Mouse (Mus musculus): ENCODE measurements around the gene Rprd1b. TPM values are rescaled to one million over a fixed set of nuclear protein-coding genes. Genes with fewer than 3 reads are reported as not detected.
A peak's percentile ranks its signal among the peaks of the same experiment; 100 is the strongest.

Gene Rprd1b
- polyA plus RNA-seq, 1 experiment from 2014 or later, result 8.4 TPM

GRCm38 (mm10) chr2:158057030-158057429, 28.7 kb downstream of the Rprd1b start:
- Histone ChIP-seq H3K27ac (no peak overlapping the region), H3K79me2 (ENCODE audit: inconsistent target) (no peaks in the 10 kb centered on the region), H3K4me3 (ENCODE audit: inconsistent target) (no peak overlapping the region), H3K36me3 (ENCODE audit: inconsistent target) (peaks cover 55% of the 10 kb centered on the region)
- WGBS (ENCODE audit: missing documents), result 97% methylated on average over 3 of the region's 3 CpGs

DNA sequence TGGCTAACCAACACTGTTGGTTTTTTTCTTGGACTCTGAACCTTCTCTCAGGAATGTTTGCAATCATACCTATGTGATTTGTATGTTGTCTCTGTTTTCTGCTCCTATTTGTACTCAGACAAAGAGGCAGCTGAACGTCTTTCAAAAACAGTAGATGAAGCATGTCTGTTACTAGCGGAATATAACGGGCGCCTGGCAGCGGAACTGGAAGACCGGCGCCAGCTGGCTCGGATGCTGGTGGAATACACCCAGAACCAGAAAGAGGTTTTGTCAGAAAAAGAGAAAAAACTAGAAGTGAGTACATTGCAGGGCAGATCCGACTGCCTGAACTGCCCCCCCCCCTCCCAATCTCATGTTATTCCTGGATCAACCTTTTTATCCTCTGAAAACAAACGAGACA, 30.2 kb downstream of the Rprd1b start:
- H3K4me3 ChIP-seq (ENCODE audit: inconsistent target), result no peak overlapping the region
- H3K27ac ChIP-seq, result no peak overlapping the region
- H3K79me2 ChIP-seq (ENCODE audit: inconsistent target), result no peaks in the 10 kb centered on the region
- 94% methylated on average over 10 of the region's 10 CpGs for WGBS (ENCODE audit: missing documents)
- H3K36me3 ChIP-seq (ENCODE audit: inconsistent target), result peaks cover 49% of the 10 kb centered on the region

DNA sequence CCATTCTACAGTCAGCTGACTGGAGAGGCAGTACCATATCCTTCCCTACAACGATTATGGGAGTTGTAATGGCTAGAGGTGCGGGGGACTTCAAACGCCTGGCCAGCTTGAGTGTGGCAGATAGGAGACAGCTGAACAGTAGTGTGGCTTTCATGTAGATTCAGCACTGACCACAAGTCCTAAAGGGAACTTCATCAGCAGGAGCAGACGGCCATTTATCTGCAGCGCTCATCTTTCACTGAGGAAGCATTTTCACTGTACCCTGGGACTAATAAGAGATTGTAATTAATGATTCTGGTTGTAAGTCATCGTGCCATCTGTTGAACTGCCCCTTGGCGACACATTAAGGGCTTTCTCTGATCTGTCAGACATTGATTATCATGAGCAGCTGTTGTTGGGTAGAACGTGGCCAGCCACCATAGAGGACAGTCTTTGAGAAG, 31.4 kb downstream of the Rprd1b start:
- peaks cover 49% of the 10 kb centered on the region for H3K36me3 ChIP-seq (ENCODE audit: inconsistent target)

DNA sequence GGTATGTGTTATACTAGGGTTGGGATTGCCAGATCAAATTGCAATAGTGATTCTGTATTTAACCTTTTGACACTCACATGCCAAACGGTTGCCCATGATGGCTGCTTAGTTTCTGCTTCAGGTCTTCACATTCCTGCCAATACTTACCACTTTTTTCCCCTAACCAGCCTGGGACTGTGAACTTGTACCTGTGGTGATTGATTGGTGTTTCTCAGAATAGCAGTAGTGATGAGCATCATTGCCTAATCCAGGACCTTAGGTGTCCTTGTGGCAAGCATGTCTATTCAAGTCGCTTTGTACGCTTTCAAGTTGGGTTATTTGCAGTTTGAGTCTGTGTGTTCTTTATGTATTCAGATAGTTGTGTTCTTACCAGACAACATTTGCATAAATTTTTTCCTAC, 34.7 kb downstream of the Rprd1b start:
- 100% methylated on average over 3 of the region's 3 CpGs for WGBS (ENCODE audit: missing documents)
- peaks cover 27% of the 10 kb centered on the region for H3K36me3 ChIP-seq (ENCODE audit: inconsistent target)
- no peaks in the 10 kb centered on the region for H3K79me2 ChIP-seq (ENCODE audit: inconsistent target)
- no peak overlapping the region for H3K4me3 ChIP-seq (ENCODE audit: inconsistent target)
- no peak overlapping the region for H3K27ac ChIP-seq

More for the DNA sequence above, 31.4 kb downstream of the Rprd1b start:
- H3K79me2 ChIP-seq (ENCODE audit: inconsistent target), result no peaks in the 10 kb centered on the region
- H3K4me3 ChIP-seq (ENCODE audit: inconsistent target), result no peak overlapping the region
- 80% methylated on average over 8 of the region's 8 CpGs for WGBS (ENCODE audit: missing documents)
- no peak overlapping the region for H3K27ac ChIP-seq

- peaks cover 11% of the 10 kb centered on the region for H3K36me3 ChIP-seq (ENCODE audit: inconsistent target)
- 65% methylated on average over 3 of the region's 3 CpGs for WGBS (ENCODE audit: missing documents)
- H3K79me2 ChIP-seq (ENCODE audit: inconsistent target), result no peaks in the 10 kb centered on the region
- H3K4me3 ChIP-seq (ENCODE audit: inconsistent target), result no peak overlapping the region
- H3K27ac ChIP-seq, result no peak overlapping the region
These were observed 36.3 kb downstream of the Rprd1b start for GRCm38 (mm10) chr2:158064571-158065048.

- Histone ChIP-seq H3K4me3 (ENCODE audit: inconsistent target) (no peak overlapping the region), H3K36me3 (ENCODE audit: inconsistent target) (peaks cover 11% of the 10 kb centered on the region), H3K27ac (no peak overlapping the region), H3K79me2 (ENCODE audit: inconsistent target) (no peaks in the 10 kb centered on the region)
- WGBS (ENCODE audit: missing documents), result 94% methylated on average over 5 of the region's 5 CpGs
These were observed 36.8 kb downstream of the Rprd1b start for GRCm38 (mm10) chr2:158065064-158065463.

GRCm38 (mm10) chr2:158066456-158066855, 38.2 kb downstream of the Rprd1b start:
- H3K36me3 ChIP-seq (ENCODE audit: inconsistent target), result peaks cover 17% of the 10 kb centered on the region; the same call in 1 of the 2 replicates

DNA sequence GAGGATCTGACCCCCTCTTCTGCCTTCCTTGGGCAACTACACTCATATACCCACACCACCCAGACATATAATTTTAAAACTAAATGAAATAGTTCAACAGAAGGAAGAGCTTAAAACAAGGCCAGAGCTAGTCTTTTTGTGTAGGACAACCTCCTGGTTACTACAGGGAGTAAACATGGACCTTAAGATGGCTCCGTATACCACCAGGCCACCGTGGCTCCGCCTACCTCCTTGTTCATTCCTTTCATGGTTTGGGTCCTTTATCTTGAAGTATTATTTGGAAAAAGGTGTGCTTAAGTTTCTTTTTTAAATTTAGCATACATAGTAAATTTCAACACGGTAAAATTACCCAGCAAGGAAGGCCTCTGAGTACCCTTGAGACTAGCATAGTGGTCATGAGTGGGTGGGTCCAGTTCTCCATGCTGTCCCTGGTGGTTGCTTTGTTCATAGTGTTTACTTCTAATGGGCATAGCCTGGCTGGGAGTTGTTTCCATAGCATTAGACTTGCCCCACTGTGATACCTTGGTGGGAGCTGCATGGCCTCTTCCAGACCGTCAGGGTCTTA, 39.0 kb downstream of the Rprd1b start:
- H3K36me3 ChIP-seq (ENCODE audit: inconsistent target), result peaks cover 21% of the 10 kb centered on the region; the same call in 1 of the 2 replicates
- no peak overlapping the region for H3K4me3 ChIP-seq (ENCODE audit: inconsistent target)
- 95% methylated on average over 5 of the region's 5 CpGs for WGBS (ENCODE audit: missing documents)
- no peak overlapping the region for H3K27ac ChIP-seq
- no peaks in the 10 kb centered on the region for H3K79me2 ChIP-seq (ENCODE audit: inconsistent target)

More at GRCm38 (mm10) chr2:158066456-158066855, 38.2 kb downstream of the Rprd1b start:
- H3K79me2 ChIP-seq (ENCODE audit: inconsistent target), result no peaks in the 10 kb centered on the region
- H3K4me3 ChIP-seq (ENCODE audit: inconsistent target), result no peak overlapping the region
- no peak overlapping the region for H3K27ac ChIP-seq

DNA sequence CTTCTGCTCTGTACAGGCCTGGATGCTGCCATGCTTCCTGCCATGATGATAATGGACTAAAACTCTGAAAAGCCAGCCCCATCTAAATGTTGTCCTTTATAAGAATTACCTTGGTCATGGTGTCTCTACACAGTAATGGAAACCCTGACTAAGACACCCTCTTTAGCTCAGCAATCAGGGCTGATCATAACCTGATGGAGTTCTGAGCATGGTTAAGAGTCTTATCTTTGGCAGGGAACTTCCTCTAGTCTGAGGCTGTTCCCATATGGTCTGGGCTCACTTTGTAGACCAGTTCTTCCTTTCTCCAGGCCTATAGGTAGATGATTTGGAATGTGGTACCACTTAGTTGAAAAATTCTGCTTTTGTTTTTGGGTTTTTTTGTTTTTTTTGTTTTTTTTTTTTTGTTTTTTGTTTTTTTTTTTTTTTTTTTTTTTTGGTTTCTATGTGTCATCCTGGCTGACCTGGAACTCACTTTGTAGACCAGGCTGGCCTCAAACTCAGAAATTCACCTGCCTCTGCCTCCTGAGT, 40.2 kb downstream of the Rprd1b start:
- peaks cover 21% of the 10 kb centered on the region; the same call in 1 of the 2 replicates for H3K36me3 ChIP-seq (ENCODE audit: inconsistent target)
- no peak overlapping the region for H3K27ac ChIP-seq
- no peak overlapping the region for H3K4me3 ChIP-seq (ENCODE audit: inconsistent target)
- no peaks in the 10 kb centered on the region for H3K79me2 ChIP-seq (ENCODE audit: inconsistent target)

DNA sequence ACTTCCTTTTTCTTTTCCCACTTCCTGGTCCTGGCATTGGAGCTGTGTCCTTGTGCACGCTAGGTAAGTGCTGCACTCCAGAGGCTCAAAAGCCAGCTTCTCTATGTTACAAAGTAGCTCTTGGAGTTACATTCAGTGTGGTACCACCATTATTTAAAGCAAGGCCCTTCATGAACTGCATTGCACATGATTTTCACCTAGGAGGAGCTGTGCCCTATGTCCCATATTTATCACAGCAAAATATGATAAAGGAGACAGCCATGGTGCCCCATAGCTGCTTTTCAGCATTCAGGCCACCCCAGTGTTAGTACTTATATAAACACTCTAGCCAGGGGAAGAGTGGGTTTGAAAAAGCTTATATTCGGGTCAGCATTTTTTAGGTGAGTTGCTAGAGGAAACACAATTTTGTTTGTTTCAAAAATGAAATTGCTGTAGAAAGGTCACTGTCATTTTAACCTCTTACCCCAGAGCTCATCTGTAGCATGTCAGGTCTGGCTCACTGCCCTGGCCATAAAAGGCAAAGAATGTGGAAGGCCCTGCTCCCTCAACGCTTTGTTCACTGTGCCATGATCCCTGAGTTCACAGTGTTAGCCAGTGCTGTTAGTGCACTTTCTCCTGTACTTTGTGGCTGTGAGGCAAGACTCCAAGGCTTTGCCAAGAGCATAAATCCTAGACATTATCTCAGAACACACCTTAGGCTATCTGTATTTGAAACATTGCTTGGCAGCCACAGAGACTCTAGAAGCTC, 42.8 kb downstream of the Rprd1b start:
- Histone ChIP-seq H3K36me3 (ENCODE audit: inconsistent target) (peaks cover 41% of the 10 kb centered on the region; the same call in 1 of the 2 replicates), H3K27ac (no peak overlapping the region)
- 89% methylated on average over 3 of the region's 3 CpGs for WGBS (ENCODE audit: missing documents)

DNA sequence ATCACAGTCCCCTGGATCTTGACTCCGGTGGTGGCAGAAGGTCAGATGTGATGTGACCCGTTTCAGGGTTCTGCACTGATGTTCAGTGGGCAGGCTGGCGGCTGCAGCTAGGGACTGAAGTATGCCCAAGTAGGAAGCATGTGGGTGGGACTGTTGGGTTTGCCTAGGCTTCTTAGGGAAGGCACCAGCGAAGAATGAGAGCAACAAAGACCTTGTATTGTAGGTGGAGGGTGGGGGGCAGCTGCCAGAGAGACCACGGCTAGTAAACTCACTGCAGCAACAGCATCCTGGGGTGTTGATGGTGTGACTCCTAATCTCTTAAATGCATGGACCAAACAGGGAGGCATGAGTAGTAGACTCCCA, 43.3 kb downstream of the Rprd1b start:
- H3K27ac ChIP-seq, result no peak overlapping the region
- no peaks in the 10 kb centered on the region for H3K79me2 ChIP-seq (ENCODE audit: inconsistent target)
- H3K36me3 ChIP-seq (ENCODE audit: inconsistent target), result peaks cover 41% of the 10 kb centered on the region; the same call in 1 of the 2 replicates
- 95% methylated on average over 5 of the region's 5 CpGs for WGBS (ENCODE audit: missing documents)
- no peak overlapping the region for H3K4me3 ChIP-seq (ENCODE audit: inconsistent target)

More for the DNA sequence above, 42.8 kb downstream of the Rprd1b start:
- H3K4me3 ChIP-seq (ENCODE audit: inconsistent target), result no peak overlapping the region
- no peaks in the 10 kb centered on the region for H3K79me2 ChIP-seq (ENCODE audit: inconsistent target)

- H3K36me3 ChIP-seq (ENCODE audit: inconsistent target), result peaks cover 39% of the 10 kb centered on the region; the same call in 1 of the 2 replicates
- H3K27ac ChIP-seq, result no peak overlapping the region
- no peak overlapping the region for H3K4me3 ChIP-seq (ENCODE audit: inconsistent target)
- no peaks in the 10 kb centered on the region for H3K79me2 ChIP-seq (ENCODE audit: inconsistent target)
- 97% methylated on average over 5 of the region's 5 CpGs for WGBS (ENCODE audit: missing documents)
These were observed 46.5 kb downstream of the Rprd1b start for GRCm38 (mm10) chr2:158074835-158075234.

DNA sequence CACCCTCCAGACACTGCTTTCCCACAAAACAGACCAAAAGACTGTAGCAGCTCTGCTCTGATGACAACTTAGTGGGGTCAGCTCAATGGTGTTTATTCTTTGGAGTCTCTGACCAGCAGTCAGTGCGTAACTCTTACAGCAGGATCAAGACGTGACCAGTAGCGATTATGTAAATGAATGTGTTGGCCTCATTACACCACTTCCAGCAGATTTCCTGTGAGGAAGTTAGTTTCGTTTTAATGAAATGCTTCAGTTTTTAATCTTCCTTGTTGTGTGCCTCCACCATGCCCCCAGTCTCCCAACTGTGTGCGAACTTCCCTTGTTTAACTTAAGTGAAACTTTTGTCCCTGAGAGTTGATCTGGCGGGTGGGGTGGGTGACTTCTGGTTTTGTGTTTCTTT, 48.4 kb downstream of the Rprd1b start:
- 21% methylated on average over 6 of the region's 6 CpGs for WGBS (ENCODE audit: missing documents)
- Histone ChIP-seq H3K79me2 (ENCODE audit: inconsistent target) (no peaks in the 10 kb centered on the region), H3K4me3 (ENCODE audit: inconsistent target) (no peak overlapping the region), H3K27ac (peak overlapping the region; percentile 19), H3K36me3 (ENCODE audit: inconsistent target) (peaks cover 24% of the 10 kb centered on the region; the same call in 1 of the 2 replicates)

DNA sequence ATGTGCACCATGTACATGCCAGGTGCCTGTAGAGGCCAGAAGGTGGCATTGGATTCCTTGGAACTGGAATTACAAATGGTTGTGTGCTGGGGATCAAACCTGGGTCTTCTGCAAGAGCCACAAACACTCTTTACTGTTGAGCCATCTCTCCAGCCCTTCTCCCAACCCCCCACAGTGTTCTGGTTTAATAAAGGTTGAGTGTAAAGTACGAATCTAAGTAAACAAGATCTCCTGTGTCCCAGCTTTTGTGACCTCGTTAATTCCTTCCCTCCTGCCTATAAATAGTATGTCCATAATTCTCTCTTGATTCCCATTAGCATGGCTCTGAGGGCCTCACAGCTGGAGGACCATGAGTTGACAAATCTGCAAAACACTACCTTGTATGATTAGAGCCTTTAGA, 49.7 kb downstream of the Rprd1b start:
- WGBS (ENCODE audit: missing documents), result 95% methylated on average over 2 of the region's 2 CpGs
- H3K4me3 ChIP-seq (ENCODE audit: inconsistent target), result no peak overlapping the region
- 0 out of 2 replicates have a peak, but pooled peaks cover 20% of the 10 kb centered on the region for H3K36me3 ChIP-seq (ENCODE audit: inconsistent target)
- no peak overlapping the region for H3K27ac ChIP-seq
- H3K79me2 ChIP-seq (ENCODE audit: inconsistent target), result no peaks in the 10 kb centered on the region

DNA sequence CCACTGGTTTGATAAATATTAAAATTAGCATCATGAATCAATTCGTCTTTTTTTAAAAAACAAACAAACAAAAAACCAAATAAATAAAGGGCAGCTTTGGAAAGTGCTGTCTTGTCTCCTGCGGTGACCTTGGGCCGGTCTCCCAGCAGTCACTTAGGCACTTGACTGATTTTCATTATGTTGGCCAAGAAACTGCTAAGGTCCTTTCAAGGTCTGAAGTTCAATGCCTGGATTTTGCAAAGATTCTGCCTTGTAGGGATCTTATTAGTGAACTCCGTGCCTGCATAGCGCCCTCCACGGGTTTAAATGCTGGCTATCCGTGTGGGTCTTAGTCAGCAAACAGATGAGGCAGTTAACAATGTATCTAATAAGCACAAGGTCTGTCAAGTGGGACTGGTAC, 50.7 kb downstream of the Rprd1b start:
- H3K4me3 ChIP-seq (ENCODE audit: inconsistent target), result no peak overlapping the region
- H3K27ac ChIP-seq, result no peak overlapping the region
- H3K79me2 ChIP-seq (ENCODE audit: inconsistent target), result no peaks in the 10 kb centered on the region
- 0 out of 2 replicates have a peak, but pooled peaks cover 17% of the 10 kb centered on the region for H3K36me3 ChIP-seq (ENCODE audit: inconsistent target)
- 92% methylated on average over 7 of the region's 7 CpGs for WGBS (ENCODE audit: missing documents)
